Mouse (Mus musculus) olfactory bulb, adult 2 months (tissue): ENCODE results near the gene Atp6v1c2. TPM values are rescaled to one million over a fixed set of nuclear protein-coding genes. Genes with fewer than 3 reads are reported as not detected.

Experiments
- H3K27ac ChIP-seq: fragments of 200-500 bp; 2 replicates; pipeline ENCODE4 v1.5.1; 2012; ENCODE audit warnings: low read depth, low read length; ENCODE audit not compliant: insufficient read depth
- H3K4me1 ChIP-seq: fragments of 200-500 bp; 2 replicates; pipeline ENCODE4 v1.6.1; 2012; ENCODE audit warnings: low read length; ENCODE audit not compliant: control insufficient read depth, insufficient read depth
- H3K4me3 ChIP-seq: fragments of 200-500 bp; 2 replicates; pipeline ENCODE4 v1.5.1; 2012; ENCODE audit warnings: mild to moderate bottlenecking, low read depth, low read length, moderate library complexity; ENCODE audit not compliant: insufficient read depth
- CTCF ChIP-seq: fragments of 200-500 bp; IDR thresholded peaks from 2 replicates; pipeline ENCODE4 v1.5.1; 2012; ENCODE audit warnings: low read depth, mild to moderate bottlenecking, low read length, moderate library complexity; ENCODE audit not compliant: insufficient read depth
- POLR2A ChIP-seq: fragments of 200-500 bp; IDR thresholded peaks from 2 replicates; pipeline ENCODE4 v1.6.1; 2012; ENCODE audit warnings: mild to moderate bottlenecking, low read depth, low read length, moderate library complexity; ENCODE audit not compliant: insufficient read depth
- WGBS: fragments of 180-500 bp; shearing (Covaris S2); methylation state at CpG from one replicate; pipeline ENCODE4 v1.1.7; 2018; 5-methylcytosine and 5-hydroxymethylcytosine counted together
- polyA plus RNA-seq: library from polyadenylated mRNA; stranded (reverse); fragments of >200 nt; gene quantifications from 2 replicates; pipeline ENCODE4 v1.2.4, GENCODE M21; 2012; ENCODE audit warnings: low replicate concordance; ENCODE audit not compliant: missing spikeins, insufficient read depth, insufficient read length

The Atp6v1c2 gene
- polyA plus RNA-seq, 1 experiment, result not detected

DNA sequence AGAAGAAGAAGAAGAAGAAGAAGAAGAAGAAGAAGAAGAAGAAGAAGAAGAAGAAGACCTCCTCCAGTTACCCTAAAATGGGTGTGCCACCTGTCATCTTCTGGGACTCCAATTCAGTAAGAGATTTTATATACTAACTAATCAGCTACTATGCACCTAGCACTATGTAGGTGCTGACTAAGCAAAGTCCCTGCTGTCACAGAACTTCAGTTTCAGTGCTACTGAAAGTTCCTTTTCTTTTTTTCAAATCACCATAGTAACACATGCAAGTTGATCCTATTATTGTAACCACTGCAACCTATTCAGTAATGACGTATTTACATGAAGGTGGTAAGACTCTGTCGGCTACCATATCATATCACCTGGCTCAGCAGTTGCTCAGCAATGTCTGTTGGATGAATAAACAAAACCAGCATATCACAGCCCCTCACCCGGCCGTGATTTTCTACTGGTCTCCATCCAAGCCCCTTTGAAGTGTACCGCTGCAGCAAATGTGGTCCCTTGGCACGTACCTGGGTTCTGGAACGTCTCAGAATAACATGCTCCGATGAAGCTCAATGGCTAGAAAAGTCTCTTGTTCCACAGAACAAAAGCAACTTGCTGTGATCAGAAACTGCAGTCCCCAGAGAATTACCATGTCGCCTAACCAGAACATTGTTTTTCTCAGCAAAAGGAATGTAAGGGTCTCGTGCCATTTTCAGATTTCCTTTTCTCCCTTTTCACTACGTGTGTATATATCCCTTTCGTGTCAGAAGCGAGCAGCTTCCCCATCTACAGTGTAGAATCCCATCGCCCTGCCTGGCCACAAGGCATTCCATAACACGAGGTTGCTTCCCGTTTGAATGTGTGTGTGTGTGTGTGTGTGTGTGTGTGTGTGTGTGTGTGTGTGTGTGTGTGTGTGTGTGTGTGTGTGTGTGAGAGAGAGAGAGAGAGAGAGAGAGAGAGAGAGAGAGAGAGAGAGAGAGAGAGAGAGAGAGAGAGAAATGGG is 18.0 kb downstream of the Atp6v1c2 start:
- H3K27ac ChIP-seq, result no peak overlapping the region
- WGBS, result 22% methylated on average over 16 of the region's 16 CpGs
- no peak overlapping the region for H3K4me3 ChIP-seq
- no peak for TF ChIP-seq POLR2A
- no peak for TF ChIP-seq CTCF
- H3K4me1 ChIP-seq, result no peaks in the 10 kb centered on the region

DNA sequence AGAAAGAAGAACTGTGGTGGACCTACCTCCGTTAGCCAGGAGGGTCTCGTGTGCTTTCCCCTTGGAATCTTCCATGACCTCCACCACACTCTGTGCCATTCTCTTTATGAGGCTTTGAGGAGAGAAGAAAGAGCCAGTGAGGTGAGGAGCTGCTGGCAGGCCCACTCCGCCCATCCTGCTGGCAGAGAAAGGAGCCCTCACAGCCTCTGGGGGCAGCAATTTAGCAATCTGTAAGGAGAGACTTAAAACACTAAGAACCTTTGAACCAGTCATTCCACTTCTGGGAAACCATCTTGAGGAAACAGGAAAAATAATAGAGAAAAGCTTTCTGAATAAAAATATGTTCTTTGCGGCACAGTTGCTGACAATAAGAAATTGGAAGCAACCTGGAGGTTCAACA is 20.9 kb downstream of the Atp6v1c2 start:
- 50% methylated on average over 4 of the region's 4 CpGs for WGBS
- H3K4me3 ChIP-seq, result no peak overlapping the region
- no peak for TF ChIP-seq POLR2A
- no peak for TF ChIP-seq CTCF
- no peaks in the 10 kb centered on the region for H3K4me1 ChIP-seq
- no peak overlapping the region for H3K27ac ChIP-seq

DNA sequence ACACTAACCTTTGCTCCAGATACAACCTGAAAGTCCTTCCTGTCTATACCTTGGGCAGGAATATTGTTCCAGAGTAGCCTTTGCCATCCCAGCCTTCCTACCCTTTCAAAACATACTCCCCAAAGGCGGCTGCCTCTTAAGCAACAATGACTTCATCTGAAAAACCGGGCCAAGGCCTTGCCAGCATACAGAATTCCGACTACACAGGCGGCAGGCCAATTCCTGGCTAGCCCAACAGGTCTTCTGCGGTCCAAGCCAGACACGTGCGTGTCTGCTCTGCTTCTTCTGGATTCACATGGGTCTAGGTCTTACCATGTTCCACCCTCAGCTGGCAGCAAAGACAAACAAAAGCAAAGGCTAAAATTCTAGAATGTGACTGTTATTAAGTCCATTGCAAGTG is 23.7 kb downstream of the Atp6v1c2 start:
- 65% methylated on average over 7 of the region's 7 CpGs for WGBS
- TF ChIP-seq CTCF (no peak), POLR2A (no peak)
- Histone ChIP-seq H3K27ac (no peak overlapping the region), H3K4me3 (no peak overlapping the region), H3K4me1 (no peaks in the 10 kb centered on the region)

DNA sequence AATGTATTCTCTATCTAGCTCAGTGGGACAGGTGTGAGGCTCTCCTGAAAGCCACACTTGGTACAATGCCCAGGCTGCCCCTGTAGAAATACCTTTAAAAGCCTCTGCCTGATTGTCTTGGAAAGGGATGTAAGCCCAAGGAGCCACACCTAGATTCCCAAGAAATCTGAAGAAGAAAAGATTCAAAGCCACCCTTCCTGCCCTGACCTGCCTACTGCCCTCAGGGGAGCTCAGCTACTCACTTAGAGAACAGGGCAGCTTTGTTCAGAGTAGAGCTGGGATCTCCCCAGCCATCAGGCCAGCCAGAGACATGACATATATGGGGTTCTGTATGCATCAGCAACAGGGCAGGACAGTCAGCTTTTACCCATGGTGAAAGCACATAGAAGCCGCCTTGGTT is 29.3 kb downstream of the Atp6v1c2 start:
- TF ChIP-seq CTCF (no peak), POLR2A (no peak)
- Histone ChIP-seq H3K27ac (no peak overlapping the region), H3K4me1 (no peaks in the 10 kb centered on the region), H3K4me3 (no peak overlapping the region)
- WGBS, result 97% methylated on average over 1 of the region's 1 CpGs

DNA sequence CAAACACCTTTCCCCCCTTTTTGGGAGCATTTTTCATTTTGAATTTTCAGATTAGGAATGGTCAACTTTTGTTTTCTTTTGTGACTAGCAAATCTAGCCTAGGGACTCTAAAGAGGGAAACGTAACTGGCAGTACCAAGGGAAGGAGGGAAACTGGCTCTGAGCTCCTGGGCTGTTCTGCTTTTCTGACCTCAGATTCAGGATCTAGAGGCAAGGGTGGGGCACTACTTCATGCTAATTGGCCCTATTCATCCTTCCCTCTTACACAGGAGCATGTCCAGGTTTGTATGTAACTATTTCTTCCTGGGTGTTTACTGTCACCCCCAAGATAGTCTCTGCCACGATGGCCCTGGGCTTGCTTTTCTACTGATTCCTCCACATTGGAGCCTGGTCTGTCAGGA is 32.3 kb downstream of the Atp6v1c2 start:
- no peak overlapping the region for H3K27ac ChIP-seq
- TF ChIP-seq CTCF (no peak), POLR2A (no peak)

DNA sequence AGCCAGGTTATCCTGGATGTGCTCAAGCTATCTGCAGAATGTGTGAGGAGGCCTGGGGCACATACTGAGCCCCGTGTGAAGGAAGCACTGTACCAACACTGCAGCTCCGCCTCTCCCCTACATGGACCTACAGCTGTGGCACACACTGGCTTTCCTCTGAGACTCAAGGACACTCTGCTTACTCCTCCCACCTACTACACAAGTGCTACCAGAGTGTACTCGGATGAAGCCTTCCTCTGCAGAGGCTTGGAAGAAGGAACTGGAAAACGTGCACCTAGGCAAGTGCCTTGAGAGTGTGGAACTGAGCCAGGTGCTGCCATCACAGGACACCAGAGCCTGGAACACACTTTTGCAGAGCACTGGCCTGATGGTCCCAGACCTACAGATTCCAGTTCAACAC is 38.6 kb downstream of the Atp6v1c2 start:
- Histone ChIP-seq H3K27ac (no peak overlapping the region), H3K4me3 (no peak overlapping the region), H3K4me1 (no peaks in the 10 kb centered on the region)
- WGBS, result 65% methylated on average over 4 of the region's 4 CpGs
- TF ChIP-seq POLR2A (no peak), CTCF (no peak)

More for the DNA sequence above, 32.3 kb downstream of the Atp6v1c2 start:
- Histone ChIP-seq H3K4me1 (no peaks in the 10 kb centered on the region), H3K4me3 (no peak overlapping the region)
- WGBS, result 74% methylated on average over 2 of the region's 2 CpGs

DNA sequence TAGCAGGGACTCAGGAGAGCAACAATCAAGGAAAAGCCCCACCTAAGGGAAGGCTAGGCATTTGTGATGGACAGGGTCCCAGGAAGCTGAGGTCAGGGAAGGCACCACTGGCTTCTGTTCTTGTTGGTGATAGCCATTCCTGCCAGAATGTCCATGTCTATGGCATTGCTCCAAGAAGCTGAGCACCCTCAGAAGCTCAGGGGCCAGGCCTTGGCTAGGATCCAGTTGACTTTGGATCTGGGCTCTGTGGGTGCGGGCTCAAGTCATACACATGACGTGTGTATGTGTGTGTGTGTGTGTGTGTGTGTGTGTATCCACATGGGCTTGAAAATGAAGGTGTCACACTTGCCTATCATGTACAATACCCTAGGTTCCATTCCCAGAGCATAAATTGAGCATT is 39.2 kb downstream of the Atp6v1c2 start:
- no peaks in the 10 kb centered on the region for H3K4me1 ChIP-seq
- 71% methylated on average over 2 of the region's 2 CpGs for whole genome bisulfite sequencing
- H3K4me3 ChIP-seq, result no peak overlapping the region
- no peak overlapping the region for H3K27ac ChIP-seq
- no peak for TF ChIP-seq CTCF
- no peak for TF ChIP-seq POLR2A

DNA sequence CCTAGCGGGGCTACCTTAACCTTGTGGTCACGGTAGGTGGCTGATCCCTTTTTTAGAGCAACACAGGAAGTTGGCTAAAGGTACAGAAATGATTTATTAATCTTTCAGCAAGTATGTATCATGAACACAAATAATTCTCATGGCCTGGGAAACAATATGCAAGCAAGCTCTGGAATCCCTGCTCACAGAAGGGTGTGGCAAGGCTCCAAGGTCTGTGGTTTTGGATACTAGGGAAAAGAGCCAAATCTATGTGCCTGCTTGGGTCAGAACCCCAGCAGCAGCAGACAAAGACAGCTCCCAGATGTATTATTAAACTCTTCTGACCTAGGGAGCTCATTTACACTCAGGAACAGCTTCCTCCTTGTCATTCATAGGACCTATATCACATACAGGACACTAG is 40.1 kb downstream of the Atp6v1c2 start:
- no peak overlapping the region for H3K4me3 ChIP-seq
- no peak overlapping the region for H3K27ac ChIP-seq
- 87% methylated on average over 2 of the region's 2 CpGs for WGBS
- H3K4me1 ChIP-seq, result no peaks in the 10 kb centered on the region
- TF ChIP-seq POLR2A, result no peak
- no peak for TF ChIP-seq CTCF

DNA sequence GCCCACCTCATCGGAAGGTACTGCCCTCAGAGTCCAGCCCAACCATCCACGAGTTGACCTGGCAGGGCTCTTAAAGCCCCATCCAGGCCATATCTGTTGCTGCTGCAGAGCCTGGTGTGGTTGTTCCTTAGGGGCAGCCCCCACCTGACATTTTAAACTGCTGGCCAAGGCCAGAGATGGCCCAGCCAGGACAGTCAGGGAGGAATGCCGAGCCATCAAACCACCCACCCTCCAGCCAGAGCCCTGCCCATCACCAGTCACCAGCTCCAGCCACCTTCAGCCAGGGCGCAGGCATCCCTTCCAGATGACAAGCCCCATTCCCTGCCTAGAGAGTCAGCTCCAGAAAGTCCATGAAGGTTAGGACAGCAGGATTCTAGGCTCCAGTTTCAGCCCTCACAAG is 40.7 kb downstream of the Atp6v1c2 start:
- TF ChIP-seq CTCF, result no peak
- TF ChIP-seq POLR2A, result no peak
- WGBS, result 89% methylated on average over 4 of the region's 4 CpGs
- no peaks in the 10 kb centered on the region for H3K4me1 ChIP-seq

More for the DNA sequence above, 40.7 kb downstream of the Atp6v1c2 start:
- Histone ChIP-seq H3K4me3 (no peak overlapping the region), H3K27ac (no peak overlapping the region)
